Mouse (Mus musculus): ENCODE results near the gene Cir1. TPM values are rescaled to one million over a fixed set of nuclear protein-coding genes. Genes with fewer than 3 reads are reported as not detected.

The Cir1 gene
- 3.1 and 3.6 TPM in 2 replicates for polyA plus RNA-seq (2012; rRNA removed)

- TF ChIP-seq CTCF (IDR thresholded peaks at IDR 0.05; ENCODE audit: borderline replicate concordance, control insufficient read depth, extremely low read depth, insufficient read depth, low read length, poor library complexity) (peak; percentile 52; the same call in 1 of the 2 replicates), POLR2A (IDR thresholded peaks at IDR 0.05; ENCODE audit: control insufficient read depth, extremely low read depth, insufficient read depth, low read length, poor library complexity) (peak; percentile 91)
- Histone ChIP-seq H3K36me3 (ENCODE audit: control insufficient read depth, insufficient read depth, low read length) (peaks cover 16% of the 10 kb centered on the region), H3K27me3 (ENCODE audit: control insufficient read depth, insufficient read depth, low read length) (no peaks in the 10 kb centered on the region), H3K4me3 (ENCODE audit: control insufficient read depth, insufficient read depth, low read length) (peak within 1 kb of the TSS; percentile 85), H3K4me1 (replicated peaks; ENCODE audit: control insufficient read depth, insufficient read depth, low read length) (peaks cover 4% of the 10 kb centered on the region), H3K27ac (ENCODE audit: control insufficient read depth, insufficient read depth, low read length) (peak within 1 kb of the TSS; percentile 40)
- 1% methylated on average over 64 of the region's 64 CpGs for WGBS
- peak; percentile 95 for DNase-seq
Observed at GRCm38 (mm10) chr2:73312152-73313116, at the start of gene Cir1, which contains the start of gene Scrn3. Cir1 (minus strand) TSS chr2:73312701. Scrn3 (plus strand) TSS chr2:73312601.

- H3K36me3 ChIP-seq (ENCODE audit: control insufficient read depth, insufficient read depth, low read length) = no peaks in the 10 kb centered on the region
- H3K27me3 ChIP-seq (ENCODE audit: control insufficient read depth, insufficient read depth, low read length) = no peaks in the 10 kb centered on the region
- TF ChIP-seq POLR2A (IDR thresholded peaks at IDR 0.05; ENCODE audit: control insufficient read depth, extremely low read depth, insufficient read depth, low read length, poor library complexity) (no peak), CTCF (IDR thresholded peaks at IDR 0.05; ENCODE audit: borderline replicate concordance, control insufficient read depth, extremely low read depth, insufficient read depth, low read length, poor library complexity) (no peak)
- no peak for DNase-seq
- WGBS = 95% methylated on average over 2 of the region's 2 CpGs
- H3K4me1 ChIP-seq (replicated peaks; ENCODE audit: control insufficient read depth, insufficient read depth, low read length) = no peaks in the 10 kb centered on the region
- H3K27ac ChIP-seq (ENCODE audit: control insufficient read depth, insufficient read depth, low read length) = no peak overlapping the region
- no peak overlapping the region for H3K4me3 ChIP-seq (ENCODE audit: control insufficient read depth, insufficient read depth, low read length)
Observed at GRCm38 (mm10) chr2:73360536-73360935, 48.0 kb upstream of the Cir1 start.

- Histone ChIP-seq H3K27ac (ENCODE audit: control insufficient read depth, insufficient read depth, low read length) (no peak overlapping the region), H3K36me3 (ENCODE audit: control insufficient read depth, insufficient read depth, low read length) (no peaks in the 10 kb centered on the region), H3K27me3 (ENCODE audit: control insufficient read depth, insufficient read depth, low read length) (no peaks in the 10 kb centered on the region), H3K4me3 (ENCODE audit: control insufficient read depth, insufficient read depth, low read length) (no peak overlapping the region), H3K4me1 (replicated peaks; ENCODE audit: control insufficient read depth, insufficient read depth, low read length) (no peaks in the 10 kb centered on the region)
- TF ChIP-seq CTCF (IDR thresholded peaks at IDR 0.05; ENCODE audit: borderline replicate concordance, control insufficient read depth, extremely low read depth, insufficient read depth, low read length, poor library complexity) (no peak), POLR2A (IDR thresholded peaks at IDR 0.05; ENCODE audit: control insufficient read depth, extremely low read depth, insufficient read depth, low read length, poor library complexity) (no peak)
- no peak for DNase-seq
- WGBS = 95% methylated on average over 5 of the region's 5 CpGs
Observed at GRCm38 (mm10) chr2:73359941-73360340, 47.4 kb upstream of the Cir1 start.

DNA sequence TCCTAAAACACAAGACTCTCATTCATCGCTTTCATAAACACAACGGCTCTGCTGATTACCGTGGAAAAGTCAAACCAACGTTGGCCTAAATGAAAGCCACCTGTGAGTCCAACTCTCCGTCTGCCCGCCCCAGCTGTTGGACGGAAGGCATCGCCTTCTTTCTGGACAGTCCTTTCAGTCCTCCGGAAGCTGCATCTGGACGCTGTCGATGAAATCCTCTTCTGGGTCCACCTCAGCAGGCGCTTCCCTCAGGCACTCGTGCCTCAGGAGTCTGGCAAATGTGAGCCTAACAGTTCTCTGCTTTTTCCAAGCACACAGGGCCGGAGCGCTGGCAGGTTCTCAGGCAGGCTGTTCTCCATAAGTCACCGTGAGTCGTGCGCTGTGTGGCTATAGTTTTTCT, 44.5 kb upstream of the Cir1 start:
- TF ChIP-seq CTCF (IDR thresholded peaks at IDR 0.05; ENCODE audit: borderline replicate concordance, control insufficient read depth, extremely low read depth, insufficient read depth, low read length, poor library complexity) = no peak
- TF ChIP-seq POLR2A (IDR thresholded peaks at IDR 0.05; ENCODE audit: control insufficient read depth, extremely low read depth, insufficient read depth, low read length, poor library complexity) = no peak
- Histone ChIP-seq H3K27ac (ENCODE audit: control insufficient read depth, insufficient read depth, low read length) (no peak overlapping the region), H3K27me3 (ENCODE audit: control insufficient read depth, insufficient read depth, low read length) (no peaks in the 10 kb centered on the region), H3K4me1 (replicated peaks; ENCODE audit: control insufficient read depth, insufficient read depth, low read length) (no peaks in the 10 kb centered on the region), H3K4me3 (ENCODE audit: control insufficient read depth, insufficient read depth, low read length) (no peak overlapping the region), H3K36me3 (ENCODE audit: control insufficient read depth, insufficient read depth, low read length) (no peaks in the 10 kb centered on the region)
- DNase-seq = no peak
- WGBS = 93% methylated on average over 18 of the region's 18 CpGs

DNA sequence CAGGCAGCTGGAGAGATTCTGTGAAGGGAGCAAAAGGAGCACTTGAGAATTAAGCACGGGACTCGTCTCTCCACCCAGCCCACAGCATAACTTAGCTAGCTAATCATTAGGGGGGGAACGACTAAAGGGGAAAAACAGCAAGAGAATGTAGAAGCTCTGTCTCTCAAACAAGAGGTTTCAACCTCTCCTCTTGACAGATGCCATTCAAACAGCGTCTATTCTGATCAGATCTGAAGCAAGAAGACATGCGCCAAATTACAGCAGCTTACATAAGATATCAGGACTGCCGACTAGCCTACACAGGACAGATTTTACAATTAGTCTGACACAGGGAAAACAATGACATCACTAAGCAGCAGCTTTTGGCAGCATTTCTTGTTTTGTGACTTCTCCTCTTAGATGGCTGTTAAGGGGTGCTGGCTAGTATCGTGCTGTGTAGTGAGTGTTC, 39.5 kb upstream of the Cir1 start:
- H3K27me3 ChIP-seq (ENCODE audit: control insufficient read depth, insufficient read depth, low read length) = no peaks in the 10 kb centered on the region
- H3K27ac ChIP-seq (ENCODE audit: control insufficient read depth, insufficient read depth, low read length) = no peak overlapping the region
- H3K4me1 ChIP-seq (replicated peaks; ENCODE audit: control insufficient read depth, insufficient read depth, low read length) = no peaks in the 10 kb centered on the region
- no peak for DNase-seq
- H3K36me3 ChIP-seq (ENCODE audit: control insufficient read depth, insufficient read depth, low read length) = no peaks in the 10 kb centered on the region
- no peak for TF ChIP-seq POLR2A (IDR thresholded peaks at IDR 0.05; ENCODE audit: control insufficient read depth, extremely low read depth, insufficient read depth, low read length, poor library complexity)
- no peak for TF ChIP-seq CTCF (IDR thresholded peaks at IDR 0.05; ENCODE audit: borderline replicate concordance, control insufficient read depth, extremely low read depth, insufficient read depth, low read length, poor library complexity)
- 89% methylated on average over 7 of the region's 7 CpGs for WGBS
- H3K4me3 ChIP-seq (ENCODE audit: control insufficient read depth, insufficient read depth, low read length) = no peak overlapping the region

GRCm38 (mm10) chr2:73351496-73351895, 39.0 kb upstream of the Cir1 start:
- Histone ChIP-seq H3K27me3 (ENCODE audit: control insufficient read depth, insufficient read depth, low read length) (no peaks in the 10 kb centered on the region), H3K4me3 (ENCODE audit: control insufficient read depth, insufficient read depth, low read length) (no peak overlapping the region), H3K4me1 (replicated peaks; ENCODE audit: control insufficient read depth, insufficient read depth, low read length) (no peaks in the 10 kb centered on the region), H3K27ac (ENCODE audit: control insufficient read depth, insufficient read depth, low read length) (no peak overlapping the region), H3K36me3 (ENCODE audit: control insufficient read depth, insufficient read depth, low read length) (no peaks in the 10 kb centered on the region)
- TF ChIP-seq POLR2A (IDR thresholded peaks at IDR 0.05; ENCODE audit: control insufficient read depth, extremely low read depth, insufficient read depth, low read length, poor library complexity) (no peak), CTCF (IDR thresholded peaks at IDR 0.05; ENCODE audit: borderline replicate concordance, control insufficient read depth, extremely low read depth, insufficient read depth, low read length, poor library complexity) (no peak)
- 74% methylated on average over 5 of the region's 5 CpGs for WGBS
- no peak for DNase-seq

Data from thymus, adult 2 months (tissue).